Mouse (Mus musculus) limb, embryonic 10.5 days (tissue): ENCODE measurements around the gene Nrxn3. TPM values are rescaled to one million over a fixed set of nuclear protein-coding genes. Genes with fewer than 3 reads are reported as not detected.
A peak's percentile ranks its signal among the peaks of the same experiment; 100 is the strongest.

Experiments
- DNase-seq: peaks from one replicate; pipeline ENCODE4 v3.0.0-alpha.2; 2017; ENCODE audit warnings: low spot score
- H3K27ac ChIP-seq: fragments of 300-500 bp; sonication (generic); 2 replicates; pipeline ENCODE4 v1.5.1; 2016; ENCODE audit warnings: mild to moderate bottlenecking
- H3K27me3 ChIP-seq: fragments of 300-500 bp; sonication (generic); 2 replicates; pipeline ENCODE4 v1.6.1; 2016; ENCODE audit warnings: low read depth, mild to moderate bottlenecking; ENCODE audit not compliant: poor library complexity, severe bottlenecking
- H3K36me3 ChIP-seq: fragments of 300-500 bp; sonication (generic); 2 replicates; pipeline ENCODE4 v1.6.1; 2016; ENCODE audit warnings: mild to moderate bottlenecking, moderate library complexity
- H3K4me1 ChIP-seq: fragments of 300-500 bp; sonication (generic); 2 replicates; pipeline ENCODE4 v1.6.1; 2016
- H3K4me3 ChIP-seq: fragments of 300-500 bp; sonication (generic); 2 replicates; pipeline ENCODE4 v1.5.1; 2016; ENCODE audit warnings: mild to moderate bottlenecking, moderate library complexity
- H3K9me3 ChIP-seq: fragments of 300-500 bp; sonication (generic); replicated peaks from 2 replicates; pipeline ENCODE4 v1.6.1; 2016; ENCODE audit warnings: mild to moderate bottlenecking
- WGBS: fragments of 180-500 bp; shearing (Covaris S2); methylation state at CpG from one replicate; pipeline ENCODE4 v1.1.7; 2016; 5-methylcytosine and 5-hydroxymethylcytosine counted together
- polyA plus RNA-seq: library from polyadenylated mRNA; unstranded; fragments of >200 nt; fragmentation: Nextera tagmentation; extraction: Ambion mirVana; gene quantifications from 2 replicates; pipeline ENCODE4 v1.2.1, GENCODE M21; 2016

The Nrxn3 gene
- polyA plus RNA-seq, 1 experiment from 2014 or later, result 0.48 TPM

- H3K36me3 ChIP-seq, result no peaks in the 10 kb centered on the region
- DNase-seq, result no peak
- H3K27me3 ChIP-seq, result no peaks in the 10 kb centered on the region
- no peaks in the 10 kb centered on the region for H3K4me1 ChIP-seq
- H3K27ac ChIP-seq, result no peak overlapping the region
- 59% methylated on average over 8 of the region's 8 CpGs for WGBS
- H3K4me3 ChIP-seq, result no peak overlapping the region
- H3K9me3 ChIP-seq, result no peaks in the 10 kb centered on the region
These were observed 996.8 kb downstream of the Nrxn3 start for GRCm38 (mm10) chr12:89719194-89720080.

GRCm38 (mm10) chr12:89720945-89721344 lies 998.3 kb downstream of the Nrxn3 start:
- no peaks in the 10 kb centered on the region for H3K9me3 ChIP-seq
- H3K27me3 ChIP-seq, result no peaks in the 10 kb centered on the region
- H3K4me1 ChIP-seq, result no peaks in the 10 kb centered on the region
- H3K4me3 ChIP-seq, result no peak overlapping the region
- no peaks in the 10 kb centered on the region for H3K36me3 ChIP-seq
- H3K27ac ChIP-seq, result no peak overlapping the region
- 78% methylated on average over 3 of the region's 3 CpGs for WGBS
- no peak for DNase-seq

- Histone ChIP-seq H3K4me3 (no peak overlapping the region), H3K4me1 (no peaks in the 10 kb centered on the region), H3K27me3 (no peaks in the 10 kb centered on the region), H3K27ac (no peak overlapping the region), H3K9me3 (no peaks in the 10 kb centered on the region), H3K36me3 (no peaks in the 10 kb centered on the region)
- DNase-seq, result no peak
- WGBS, result 90% methylated on average over 14 of the region's 14 CpGs
These were observed 999.8 kb downstream of the Nrxn3 start for GRCm38 (mm10) chr12:89722462-89722861.

GRCm38 (mm10) chr12:89724048-89724447 lies 1001.4 kb downstream of the Nrxn3 start:
- 40% methylated on average over 3 of the region's 3 CpGs for WGBS
- Histone ChIP-seq H3K36me3 (no peaks in the 10 kb centered on the region), H3K27me3 (no peaks in the 10 kb centered on the region), H3K4me1 (no peaks in the 10 kb centered on the region), H3K27ac (no peak overlapping the region), H3K4me3 (no peak overlapping the region), H3K9me3 (no peaks in the 10 kb centered on the region)
- DNase-seq, result no peak

GRCm38 (mm10) chr12:89742326-89742725 lies 1019.6 kb downstream of the Nrxn3 start:
- DNase-seq, result no peak
- H3K27ac ChIP-seq, result no peak overlapping the region
- 42% methylated on average over 1 of the region's 1 CpGs for WGBS

GRCm38 (mm10) chr12:89742796-89743195 lies 1020.1 kb downstream of the Nrxn3 start:
- no peak overlapping the region for H3K27ac ChIP-seq
- no peak for DNase-seq
- H3K27me3 ChIP-seq, result no peaks in the 10 kb centered on the region
- WGBS, result 86% methylated on average over 2 of the region's 2 CpGs
- H3K9me3 ChIP-seq, result no peaks in the 10 kb centered on the region
- H3K4me3 ChIP-seq, result no peak overlapping the region
- H3K4me1 ChIP-seq, result no peaks in the 10 kb centered on the region
- no peaks in the 10 kb centered on the region for H3K36me3 ChIP-seq

More at GRCm38 (mm10) chr12:89742326-89742725, 1019.6 kb downstream of the Nrxn3 start:
- Histone ChIP-seq H3K27me3 (no peaks in the 10 kb centered on the region), H3K36me3 (no peaks in the 10 kb centered on the region), H3K4me3 (no peak overlapping the region), H3K4me1 (no peaks in the 10 kb centered on the region), H3K9me3 (no peaks in the 10 kb centered on the region)

GRCm38 (mm10) chr12:89764191-89765082 lies 1041.8 kb downstream of the Nrxn3 start:
- no peaks in the 10 kb centered on the region for H3K27me3 ChIP-seq
- peaks cover 6% of the 10 kb centered on the region; the same call in 1 of the 2 replicates for H3K4me1 ChIP-seq
- no peak overlapping the region for H3K4me3 ChIP-seq
- no peaks in the 10 kb centered on the region for H3K9me3 ChIP-seq
- H3K27ac ChIP-seq, result no peak overlapping the region
- H3K36me3 ChIP-seq, result no peaks in the 10 kb centered on the region
- peak; percentile 29 for DNase-seq
- 41% methylated on average over 10 of the region's 10 CpGs for WGBS

GRCm38 (mm10) chr12:89765179-89765578 lies 1042.5 kb downstream of the Nrxn3 start:
- Histone ChIP-seq H3K4me1 (peaks cover 6% of the 10 kb centered on the region; the same call in 1 of the 2 replicates), H3K27ac (no peak overlapping the region), H3K27me3 (no peaks in the 10 kb centered on the region), H3K4me3 (no peak overlapping the region), H3K9me3 (no peaks in the 10 kb centered on the region), H3K36me3 (no peaks in the 10 kb centered on the region)
- DNase-seq, result no peak
- WGBS, result 77% methylated on average over 2 of the region's 2 CpGs

- WGBS, result 86% methylated on average over 3 of the region's 3 CpGs
- no peaks in the 10 kb centered on the region for H3K4me1 ChIP-seq
These were observed 1066.1 kb downstream of the Nrxn3 start for GRCm38 (mm10) chr12:89788794-89789193.

GRCm38 (mm10) chr12:89789981-89790380 lies 1067.3 kb downstream of the Nrxn3 start:
- 91% methylated on average over 1 of the region's 1 CpGs for WGBS
- no peaks in the 10 kb centered on the region for H3K4me1 ChIP-seq
- H3K27ac ChIP-seq, result no peak overlapping the region
- no peaks in the 10 kb centered on the region for H3K36me3 ChIP-seq
- no peak for DNase-seq
- H3K4me3 ChIP-seq, result no peak overlapping the region
- H3K9me3 ChIP-seq, result no peaks in the 10 kb centered on the region
- no peaks in the 10 kb centered on the region for H3K27me3 ChIP-seq

More at GRCm38 (mm10) chr12:89788794-89789193, 1066.1 kb downstream of the Nrxn3 start:
- no peaks in the 10 kb centered on the region for H3K36me3 ChIP-seq
- DNase-seq, result no peak
- H3K27me3 ChIP-seq, result no peaks in the 10 kb centered on the region
- no peak overlapping the region for H3K4me3 ChIP-seq
- H3K27ac ChIP-seq, result no peak overlapping the region
- H3K9me3 ChIP-seq, result no peaks in the 10 kb centered on the region

- 79% methylated on average over 3 of the region's 3 CpGs for WGBS
- H3K4me1 ChIP-seq, result no peaks in the 10 kb centered on the region
- DNase-seq, result no peak
- no peak overlapping the region for H3K4me3 ChIP-seq
- H3K27ac ChIP-seq, result no peak overlapping the region
- no peaks in the 10 kb centered on the region for H3K27me3 ChIP-seq
- H3K36me3 ChIP-seq, result no peaks in the 10 kb centered on the region
- no peaks in the 10 kb centered on the region for H3K9me3 ChIP-seq
These were observed 1069.2 kb downstream of the Nrxn3 start for GRCm38 (mm10) chr12:89791829-89792228.

- no peaks in the 10 kb centered on the region for H3K36me3 ChIP-seq
- no peaks in the 10 kb centered on the region for H3K4me1 ChIP-seq
- DNase-seq, result no peak
- no peak overlapping the region for H3K4me3 ChIP-seq
- 90% methylated on average over 6 of the region's 6 CpGs for WGBS
- no peaks in the 10 kb centered on the region for H3K9me3 ChIP-seq
- H3K27me3 ChIP-seq, result no peaks in the 10 kb centered on the region
- no peak overlapping the region for H3K27ac ChIP-seq
These were observed 1072.1 kb downstream of the Nrxn3 start for GRCm38 (mm10) chr12:89794741-89795140.

- H3K27ac ChIP-seq, result no peak overlapping the region
- peaks cover 17% of the 10 kb centered on the region for H3K4me1 ChIP-seq
- DNase-seq, result no peak
- peaks cover 19% of the 10 kb centered on the region for H3K27me3 ChIP-seq
- H3K36me3 ChIP-seq, result no peaks in the 10 kb centered on the region
- H3K9me3 ChIP-seq, result no peaks in the 10 kb centered on the region
- no peak overlapping the region for H3K4me3 ChIP-seq
- WGBS, result 75% methylated on average over 3 of the region's 3 CpGs
These were observed 1085.5 kb downstream of the Nrxn3 start for GRCm38 (mm10) chr12:89808217-89808616.
